Mouse (Mus musculus): ENCODE results near the gene Scpep1. TPM values are rescaled to one million over a fixed set of nuclear protein-coding genes. Genes with fewer than 3 reads are reported as not detected.

The Scpep1 gene
- polyA plus RNA-seq, 1 experiment from 2014 or later = 29.6 TPM

DNA sequence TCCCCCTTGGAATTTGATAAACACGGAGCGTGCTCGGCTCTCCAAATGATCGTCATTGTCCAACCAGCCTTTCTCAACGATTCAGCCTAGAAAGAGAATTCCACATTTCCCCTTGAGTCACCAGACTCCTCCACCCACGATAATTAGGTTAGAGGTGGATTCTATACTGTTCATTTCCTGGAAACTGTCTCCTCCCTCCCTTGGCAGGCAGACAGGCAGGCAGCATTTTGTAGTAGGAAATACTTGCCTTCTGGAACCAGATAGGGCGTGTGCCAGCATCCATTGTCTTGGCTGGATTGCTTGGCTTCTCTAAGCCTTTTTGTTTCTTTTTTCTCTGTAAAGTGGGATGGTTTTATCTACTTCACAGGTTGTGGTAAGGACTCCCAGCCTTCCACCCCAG lies 41.2 kb upstream of the Scpep1 start:
- H3K27me3 ChIP-seq (replicated peaks) = peaks cover 19% of the 10 kb centered on the region
- H3K4me3 ChIP-seq (replicated peaks) = no peak overlapping the region
- no peak overlapping the region for H3K4me2 ChIP-seq
- WGBS = 72% methylated on average over 7 of the region's 7 CpGs
- H3K27ac ChIP-seq (replicated peaks) = no peak overlapping the region
- H3K4me1 ChIP-seq = peaks cover 7% of the 10 kb centered on the region
- H3K9ac ChIP-seq (replicated peaks) = no peak overlapping the region
- ATAC-seq (ENCODE audit: low FRiP score) = no peak
- H3K9me3 ChIP-seq (replicated peaks) = no peaks in the 10 kb centered on the region
- H3K36me3 ChIP-seq = peaks cover 1% of the 10 kb centered on the region

- Histone ChIP-seq H3K27me3 (replicated peaks) (peaks cover 19% of the 10 kb centered on the region), H3K4me3 (replicated peaks) (no peak overlapping the region), H3K9ac (replicated peaks) (no peak overlapping the region), H3K4me2 (no peak overlapping the region), H3K9me3 (replicated peaks) (no peaks in the 10 kb centered on the region), H3K36me3 (peaks cover 9% of the 10 kb centered on the region), H3K27ac (replicated peaks) (no peak overlapping the region), H3K4me1 (peaks cover 7% of the 10 kb centered on the region)
- WGBS = 93% methylated on average over 2 of the region's 2 CpGs
- no peak for ATAC-seq (ENCODE audit: low FRiP score)
Measured at GRCm38 (mm10) chr11:88995616-88996015, 40.4 kb upstream of the Scpep1 start.

DNA sequence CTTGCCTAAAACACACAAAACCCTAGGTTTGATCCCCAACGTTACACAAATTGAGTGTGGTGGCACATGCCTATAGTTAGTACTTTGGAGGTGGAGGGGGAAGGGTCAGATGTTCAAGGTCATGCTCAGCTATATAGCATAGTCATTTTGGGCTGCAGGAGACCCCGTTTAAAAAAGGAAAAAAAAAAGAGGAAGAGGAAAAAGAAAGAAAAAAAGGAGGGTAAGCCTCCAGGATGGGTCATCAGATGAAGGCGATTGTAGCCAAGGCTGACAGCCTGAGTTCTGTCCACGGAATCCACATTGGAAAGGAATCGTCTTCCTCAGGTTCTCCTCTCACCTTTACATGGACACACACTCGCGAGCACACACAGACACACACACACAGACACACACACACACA lies 39.2 kb upstream of the Scpep1 start:
- Histone ChIP-seq H3K27ac (replicated peaks) (no peak overlapping the region), H3K4me3 (replicated peaks) (no peak overlapping the region), H3K9me3 (replicated peaks) (no peaks in the 10 kb centered on the region), H3K9ac (replicated peaks) (no peak overlapping the region), H3K4me1 (peaks cover 5% of the 10 kb centered on the region), H3K36me3 (peaks cover 14% of the 10 kb centered on the region), H3K27me3 (replicated peaks) (peaks cover 8% of the 10 kb centered on the region), H3K4me2 (no peak overlapping the region)
- 94% methylated on average over 7 of the region's 7 CpGs for WGBS
- ATAC-seq (ENCODE audit: low FRiP score) = no peak

GRCm38 (mm10) chr11:88993625-88994024 lies 38.4 kb upstream of the Scpep1 start:
- 14% methylated on average over 5 of the region's 5 CpGs for WGBS
- Histone ChIP-seq H3K9me3 (replicated peaks) (no peaks in the 10 kb centered on the region), H3K4me2 (no peak overlapping the region), H3K4me1 (no peaks in the 10 kb centered on the region), H3K27me3 (replicated peaks) (no peaks in the 10 kb centered on the region), H3K36me3 (peaks cover 18% of the 10 kb centered on the region), H3K4me3 (replicated peaks) (no peak overlapping the region), H3K9ac (replicated peaks) (no peak overlapping the region), H3K27ac (replicated peaks) (no peak overlapping the region)
- no peak for ATAC-seq (ENCODE audit: low FRiP score)

GRCm38 (mm10) chr11:88993186-88993585 lies 37.9 kb upstream of the Scpep1 start:
- 54% methylated on average over 7 of the region's 7 CpGs for WGBS

DNA sequence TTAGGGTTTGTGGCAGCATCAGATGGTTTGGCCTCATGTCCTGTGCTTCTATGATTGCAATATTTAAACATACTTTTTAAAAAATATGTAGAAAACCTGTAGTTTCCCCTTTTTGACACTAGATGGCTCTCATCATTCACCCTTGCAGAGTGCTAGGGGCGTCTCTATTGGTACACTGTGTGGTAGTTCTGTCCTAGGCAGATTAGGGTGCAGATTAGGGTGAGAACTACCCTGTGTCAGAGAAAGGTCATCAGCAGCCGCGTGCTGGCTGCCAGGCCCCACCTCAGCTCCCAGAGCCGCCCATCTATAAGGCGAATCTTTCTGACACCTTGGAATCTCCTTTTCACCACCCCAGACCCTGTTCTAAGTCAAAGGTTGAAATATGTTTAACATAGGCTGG lies 34.3 kb upstream of the Scpep1 start:
- H3K9me3 ChIP-seq (replicated peaks) = no peaks in the 10 kb centered on the region
- no peak overlapping the region for H3K27ac ChIP-seq (replicated peaks)
- no peak overlapping the region for H3K4me2 ChIP-seq
- no peaks in the 10 kb centered on the region for H3K4me1 ChIP-seq
- peaks cover 49% of the 10 kb centered on the region for H3K36me3 ChIP-seq
- no peak overlapping the region for H3K4me3 ChIP-seq (replicated peaks)
- no peak overlapping the region for H3K9ac ChIP-seq (replicated peaks)
- no peaks in the 10 kb centered on the region for H3K27me3 ChIP-seq (replicated peaks)
- ATAC-seq (ENCODE audit: low FRiP score) = no peak
- 81% methylated on average over 5 of the region's 5 CpGs for WGBS

More at GRCm38 (mm10) chr11:88993186-88993585, 37.9 kb upstream of the Scpep1 start:
- Histone ChIP-seq H3K4me3 (replicated peaks) (no peak overlapping the region), H3K4me1 (no peaks in the 10 kb centered on the region), H3K9ac (replicated peaks) (no peak overlapping the region), H3K9me3 (replicated peaks) (no peaks in the 10 kb centered on the region), H3K27ac (replicated peaks) (no peak overlapping the region), H3K4me2 (no peak overlapping the region), H3K27me3 (replicated peaks) (no peaks in the 10 kb centered on the region), H3K36me3 (peaks cover 22% of the 10 kb centered on the region)
- ATAC-seq (ENCODE audit: low FRiP score) = no peak

- no peak overlapping the region for H3K4me3 ChIP-seq (replicated peaks)
- no peak overlapping the region for H3K27ac ChIP-seq (replicated peaks)
- H3K9me3 ChIP-seq (replicated peaks) = no peaks in the 10 kb centered on the region
- no peaks in the 10 kb centered on the region for H3K27me3 ChIP-seq (replicated peaks)
- no peak overlapping the region for H3K9ac ChIP-seq (replicated peaks)
- WGBS = 81% methylated on average over 5 of the region's 5 CpGs
- H3K36me3 ChIP-seq = peaks cover 52% of the 10 kb centered on the region
- ATAC-seq (ENCODE audit: low FRiP score) = no peak
- no peak overlapping the region for H3K4me2 ChIP-seq
- no peaks in the 10 kb centered on the region for H3K4me1 ChIP-seq
Measured at GRCm38 (mm10) chr11:88988956-88989355, 33.7 kb upstream of the Scpep1 start.

DNA sequence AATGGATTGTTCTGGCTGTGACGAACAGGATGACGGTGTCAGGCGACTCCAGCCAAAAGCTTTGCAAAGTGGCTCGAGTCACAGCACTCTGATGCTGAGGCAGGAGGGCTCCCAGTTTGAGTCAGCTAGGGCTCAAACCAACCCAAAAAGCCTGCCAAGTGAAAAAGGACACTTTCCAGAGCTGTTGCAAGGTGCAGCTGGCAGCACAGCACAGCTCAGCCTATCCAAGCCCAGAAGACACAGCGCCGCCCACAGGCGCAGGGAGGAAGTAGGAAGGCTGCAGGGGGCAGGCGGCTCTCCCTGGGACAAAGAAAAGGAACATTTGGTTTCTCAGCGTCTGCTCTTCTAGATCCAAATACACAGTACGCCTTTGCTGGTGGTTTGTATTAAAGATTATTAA lies 31.4 kb upstream of the Scpep1 start:
- 91% methylated on average over 10 of the region's 10 CpGs for WGBS
- peaks cover 73% of the 10 kb centered on the region for H3K36me3 ChIP-seq
- H3K4me2 ChIP-seq = no peak overlapping the region
- H3K4me1 ChIP-seq = no peaks in the 10 kb centered on the region
- no peaks in the 10 kb centered on the region for H3K27me3 ChIP-seq (replicated peaks)
- H3K9me3 ChIP-seq (replicated peaks) = no peaks in the 10 kb centered on the region
- no peak overlapping the region for H3K27ac ChIP-seq (replicated peaks)
- H3K9ac ChIP-seq (replicated peaks) = no peak overlapping the region
- ATAC-seq (ENCODE audit: low FRiP score) = no peak
- no peak overlapping the region for H3K4me3 ChIP-seq (replicated peaks)

- no peak overlapping the region for H3K27ac ChIP-seq (replicated peaks)
- no peaks in the 10 kb centered on the region for H3K27me3 ChIP-seq (replicated peaks)
- ATAC-seq (ENCODE audit: low FRiP score) = no peak
- no peaks in the 10 kb centered on the region for H3K4me1 ChIP-seq
- H3K9me3 ChIP-seq (replicated peaks) = no peaks in the 10 kb centered on the region
- no peak overlapping the region for H3K9ac ChIP-seq (replicated peaks)
- no peak overlapping the region for H3K4me3 ChIP-seq (replicated peaks)
- no peak overlapping the region for H3K4me2 ChIP-seq
- peaks cover 43% of the 10 kb centered on the region for H3K36me3 ChIP-seq
- 92% methylated on average over 8 of the region's 8 CpGs for WGBS
Measured at GRCm38 (mm10) chr11:88981337-88981736, 26.1 kb upstream of the Scpep1 start.

DNA sequence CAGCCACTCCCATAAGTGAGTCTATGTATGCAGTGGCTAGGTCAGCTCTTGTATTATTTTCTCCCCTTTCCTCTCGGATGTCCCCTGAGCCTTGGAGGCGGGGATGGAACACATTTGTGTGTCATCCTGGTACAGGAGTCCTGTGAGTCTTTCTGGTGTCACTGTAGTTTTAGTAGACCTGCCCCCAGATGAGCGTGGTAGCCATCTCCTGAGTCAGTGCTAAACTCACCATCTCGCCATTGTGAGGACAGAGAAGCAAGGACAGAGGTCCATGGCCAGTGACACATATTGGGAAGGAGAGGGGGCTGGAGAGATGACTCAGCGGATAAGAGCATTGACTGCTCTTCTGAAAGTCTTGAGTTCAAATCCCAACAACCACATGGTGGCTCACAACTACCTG lies 21.9 kb upstream of the Scpep1 start:
- peaks cover 10% of the 10 kb centered on the region; the same call in 1 of the 2 replicates for H3K36me3 ChIP-seq
- 93% methylated on average over 5 of the region's 5 CpGs for WGBS
- H3K9me3 ChIP-seq (replicated peaks) = no peaks in the 10 kb centered on the region
- ATAC-seq (ENCODE audit: low FRiP score) = no peak
- no peak overlapping the region for H3K4me2 ChIP-seq
- no peak overlapping the region for H3K9ac ChIP-seq (replicated peaks)
- H3K4me3 ChIP-seq (replicated peaks) = no peak overlapping the region
- H3K27ac ChIP-seq (replicated peaks) = no peak overlapping the region
- H3K4me1 ChIP-seq = peaks cover 19% of the 10 kb centered on the region
- H3K27me3 ChIP-seq (replicated peaks) = no peaks in the 10 kb centered on the region

DNA sequence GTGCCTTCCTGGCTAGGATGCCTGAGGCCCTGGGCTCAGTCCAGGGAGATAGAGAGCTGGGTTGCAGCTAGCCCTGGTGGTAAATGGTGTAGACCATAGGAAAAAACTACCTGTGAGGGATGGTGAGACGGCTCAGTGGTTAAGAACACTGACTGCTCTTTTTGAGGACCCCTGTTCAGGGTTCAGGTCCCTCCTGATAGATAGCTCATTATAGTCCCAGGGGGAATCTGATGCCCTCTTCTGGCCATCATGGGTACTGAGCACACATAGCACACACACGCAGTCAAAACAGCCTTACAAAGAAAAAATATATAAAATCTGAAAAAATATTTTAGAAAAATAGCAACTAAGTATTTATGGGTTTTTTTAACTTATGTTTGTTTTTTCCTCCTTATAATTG lies 21.1 kb upstream of the Scpep1 start:
- ATAC-seq (ENCODE audit: low FRiP score) = no peak
- no peak overlapping the region for H3K4me3 ChIP-seq (replicated peaks)
- H3K27me3 ChIP-seq (replicated peaks) = no peaks in the 10 kb centered on the region
- H3K36me3 ChIP-seq = peaks cover 3% of the 10 kb centered on the region; the same call in 1 of the 2 replicates
- no peak overlapping the region for H3K9ac ChIP-seq (replicated peaks)
- 77% methylated on average over 2 of the region's 2 CpGs for WGBS
- no peaks in the 10 kb centered on the region for H3K9me3 ChIP-seq (replicated peaks)
- H3K4me2 ChIP-seq = no peak overlapping the region
- H3K27ac ChIP-seq (replicated peaks) = no peak overlapping the region
- peaks cover 19% of the 10 kb centered on the region for H3K4me1 ChIP-seq

GRCm38 (mm10) chr11:88973776-88974701 lies 18.8 kb upstream of the Scpep1 start:
- H3K27ac ChIP-seq (replicated peaks) = peak overlapping the region; percentile 95
- H3K4me2 ChIP-seq = peak overlapping the region; percentile 69
- peak overlapping the region; percentile 68 for H3K9ac ChIP-seq (replicated peaks)
- H3K4me3 ChIP-seq (replicated peaks) = peak overlapping the region; percentile 72
- peak; percentile 86 for ATAC-seq (ENCODE audit: low FRiP score)
- 0 out of 2 replicates have a peak, but pooled peaks cover 3% of the 10 kb centered on the region for H3K27me3 ChIP-seq (replicated peaks)
- WGBS = 2% methylated on average over 54 of the region's 62 CpGs
- no peaks in the 10 kb centered on the region for H3K9me3 ChIP-seq (replicated peaks)
- peaks cover 19% of the 10 kb centered on the region for H3K4me1 ChIP-seq
- no peaks in the 10 kb centered on the region for H3K36me3 ChIP-seq

Measured in neural tube, embryonic 15.5 days (tissue).